Mouse (Mus musculus): ENCODE results near the gene Frrs1l. TPM values are rescaled to one million over a fixed set of nuclear protein-coding genes. Genes with fewer than 3 reads are reported as not detected.

The Frrs1l gene
- polyA plus RNA-seq (2014; fragmentation: Illumina TruSeq; extraction: RNeasy Lipid Tissue Mini Kit (QIAGEN cat#74804); ENCODE audit: low read depth, low replicate concordance), result 1.3 TPM

GRCm38 (mm10) chr4:56990215-56990584, at the start of gene Frrs1l:
Frrs1l (minus strand) TSS chr4:56990391.

GRCm38 (mm10) chr4:56946641-56947640, 43.2 kb downstream of the Frrs1l start, which contains the start of gene Tmem245:
Tmem245 (minus strand) TSS chr4:56947437.

Other genes starting within 250 kb of the Frrs1l start
- gene Actl7b, start 248.9 kb downstream of the Frrs1l start, polyA plus RNA-seq (2014; fragmentation: Illumina TruSeq; extraction: RNeasy Lipid Tissue Mini Kit (QIAGEN cat#74804); ENCODE audit: low read depth, low replicate concordance), result not detected
- not detected for gene Actl7a, start 247.0 kb downstream of the Frrs1l start, polyA plus RNA-seq (2014; fragmentation: Illumina TruSeq; extraction: RNeasy Lipid Tissue Mini Kit (QIAGEN cat#74804); ENCODE audit: low read depth, low replicate concordance)
- gene Elp1, start 188.1 kb downstream of the Frrs1l start, polyA plus RNA-seq (2014; fragmentation: Illumina TruSeq; extraction: RNeasy Lipid Tissue Mini Kit (QIAGEN cat#74804); ENCODE audit: low read depth, low replicate concordance), result 28.1 TPM
- gene Fam206a, start 188.0 kb downstream of the Frrs1l start, polyA plus RNA-seq (2014; fragmentation: Illumina TruSeq; extraction: RNeasy Lipid Tissue Mini Kit (QIAGEN cat#74804); ENCODE audit: low read depth, low replicate concordance), result 16.8 TPM
- gene Ctnnal1, start 125.2 kb downstream of the Frrs1l start, polyA plus RNA-seq (2014; fragmentation: Illumina TruSeq; extraction: RNeasy Lipid Tissue Mini Kit (QIAGEN cat#74804); ENCODE audit: low read depth, low replicate concordance), result 28.0 TPM
- gene Tmem245, start 43.0 kb downstream of the Frrs1l start, polyA plus RNA-seq (2014; fragmentation: Illumina TruSeq; extraction: RNeasy Lipid Tissue Mini Kit (QIAGEN cat#74804); ENCODE audit: low read depth, low replicate concordance), result 37.6 TPM
- gene Epb41l4b, start 153.0 kb upstream of the Frrs1l start, polyA plus RNA-seq (2014; fragmentation: Illumina TruSeq; extraction: RNeasy Lipid Tissue Mini Kit (QIAGEN cat#74804); ENCODE audit: low read depth, low replicate concordance), result 264 TPM

Measured in sigmoid colon, adult 10 weeks (tissue).